Mouse (Mus musculus): ENCODE measurements around the gene Naa35.
"Not testable (repeated sequence)": the region's sequence is repeated elsewhere in the genome, so short reads cannot be mapped to it uniquely, and the experiment has no call there.

Gene Naa35

GRCm38 (mm10) chr13:59580954-59581353 lies 4.1 kb upstream of the Naa35 start:
- DNase-seq = no peak

GRCm38 (mm10) chr13:59584481-59584880 lies 578 bp upstream of the Naa35 start:
- DNase-seq = peak; percentile 70

GRCm38 (mm10) chr13:59585648-59586005 lies 568 bp downstream of the Naa35 start:
- DNase-seq = peak; percentile 59

DNA sequence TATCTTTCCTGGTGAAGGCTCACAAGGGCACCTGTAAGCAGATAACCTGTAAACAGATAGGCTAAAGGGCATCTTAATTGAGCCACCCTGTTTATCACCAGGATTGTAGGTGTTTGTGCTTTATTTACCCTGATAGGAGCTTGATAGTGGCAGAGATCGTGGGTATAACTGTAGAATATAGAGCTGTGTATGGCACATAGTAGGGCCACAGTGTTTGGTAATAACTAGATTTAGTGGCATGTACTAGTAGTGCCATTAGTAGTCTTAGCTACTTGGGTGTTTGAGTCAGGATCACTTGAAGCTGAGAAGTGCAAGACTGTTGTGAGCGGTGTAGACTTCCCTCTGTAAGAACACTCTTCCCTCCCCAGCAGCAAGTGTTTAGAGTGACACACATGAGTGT lies 2.1 kb downstream of the Naa35 start:
- no peak for DNase-seq

DNA sequence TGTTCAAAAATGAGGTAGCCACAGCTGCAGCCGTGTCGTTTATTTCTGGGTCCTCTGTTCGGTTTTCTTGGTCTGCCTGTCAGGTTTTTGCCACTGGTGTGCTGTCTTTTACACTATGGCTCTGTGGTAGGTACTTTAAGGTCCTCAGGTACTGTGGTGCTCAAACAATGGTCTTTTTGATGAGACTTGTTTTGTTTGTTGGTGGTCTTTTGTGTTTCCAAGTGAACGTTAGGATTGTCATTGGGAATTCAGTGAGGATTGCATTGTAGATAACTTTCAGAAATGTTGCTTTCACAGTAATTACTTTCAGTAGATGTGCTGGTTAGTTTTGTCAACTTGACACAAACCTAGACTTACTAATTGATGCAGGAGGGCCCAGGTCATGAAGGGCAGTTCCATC lies 4.6 kb downstream of the Naa35 start:
- no peak for DNase-seq

DNA sequence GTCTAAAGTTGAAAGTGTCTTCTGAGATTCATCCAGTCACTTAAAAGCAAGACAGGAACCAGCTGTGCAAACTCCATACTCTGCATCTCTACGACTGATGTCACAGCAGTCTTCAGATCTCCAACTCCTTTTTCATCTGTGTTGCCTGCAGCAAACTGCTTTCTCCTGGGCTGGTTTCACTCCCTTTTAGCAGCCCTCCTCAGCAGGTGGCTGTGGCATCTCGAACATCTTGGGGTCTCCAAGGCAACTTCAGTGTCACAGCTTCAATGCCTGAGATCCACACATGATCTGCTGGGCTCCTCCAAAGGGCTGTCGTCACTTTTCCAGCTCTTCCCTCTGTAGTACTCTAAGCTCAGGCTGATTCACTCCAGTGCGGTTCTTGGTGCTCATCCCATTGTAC lies 5.6 kb downstream of the Naa35 start:
- no peak for DNase-seq

- DNase-seq = not testable (repeated sequence)
These were observed 7.0 kb downstream of the Naa35 start for GRCm38 (mm10) chr13:59592058-59592457.

- no peak for DNase-seq
These were observed 7.6 kb downstream of the Naa35 start for GRCm38 (mm10) chr13:59592630-59593029.

- DNase-seq = no peak
These were observed 18.0 kb downstream of the Naa35 start for GRCm38 (mm10) chr13:59603096-59603495.

GRCm38 (mm10) chr13:59604511-59604910 lies 19.5 kb downstream of the Naa35 start:
- no peak for DNase-seq

- DNase-seq = no peak
These were observed 20.3 kb downstream of the Naa35 start for GRCm38 (mm10) chr13:59605221-59605922.

DNA sequence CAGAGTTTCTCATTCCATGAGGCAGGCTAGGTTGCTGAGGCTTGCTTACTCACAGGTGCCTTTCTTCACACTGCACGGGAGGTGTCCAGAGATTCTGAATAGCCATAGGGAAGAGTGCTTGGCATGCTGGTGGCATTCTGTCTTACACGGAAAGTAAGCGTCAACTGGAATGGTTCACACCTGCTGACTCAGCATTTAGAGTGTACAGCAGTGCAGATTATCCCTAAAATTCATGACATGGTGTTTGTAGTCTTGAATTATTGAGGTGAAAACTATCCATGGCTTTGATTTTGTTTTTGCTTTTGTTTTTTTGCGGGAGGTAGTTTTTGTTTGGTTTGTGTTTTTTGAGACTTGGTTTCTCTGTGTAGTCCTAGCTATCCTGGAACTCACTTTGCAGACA lies 24.8 kb downstream of the Naa35 start:
- DNase-seq = no peak

DNA sequence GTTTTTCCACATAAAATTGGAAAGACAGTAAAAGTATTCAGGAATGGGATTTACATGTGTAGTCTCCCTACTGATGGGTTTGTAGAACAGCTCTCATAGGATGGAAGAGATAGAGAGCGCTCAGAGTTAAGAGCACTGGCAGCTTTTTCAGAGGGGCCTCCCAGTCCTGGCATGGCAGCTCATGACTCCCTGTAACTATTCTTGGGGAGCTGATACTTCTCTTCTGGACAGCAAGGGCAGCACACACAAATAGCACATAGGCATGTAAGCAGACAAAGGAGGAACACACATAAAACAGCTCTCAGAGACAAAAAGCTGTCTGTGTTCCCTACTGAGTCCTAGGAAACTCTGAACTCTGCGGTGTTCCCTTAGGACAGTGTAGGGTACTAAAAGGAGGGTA lies 25.4 kb downstream of the Naa35 start:
- no peak for DNase-seq

GRCm38 (mm10) chr13:59613868-59614267 lies 28.8 kb downstream of the Naa35 start:
- DNase-seq = no peak

DNA sequence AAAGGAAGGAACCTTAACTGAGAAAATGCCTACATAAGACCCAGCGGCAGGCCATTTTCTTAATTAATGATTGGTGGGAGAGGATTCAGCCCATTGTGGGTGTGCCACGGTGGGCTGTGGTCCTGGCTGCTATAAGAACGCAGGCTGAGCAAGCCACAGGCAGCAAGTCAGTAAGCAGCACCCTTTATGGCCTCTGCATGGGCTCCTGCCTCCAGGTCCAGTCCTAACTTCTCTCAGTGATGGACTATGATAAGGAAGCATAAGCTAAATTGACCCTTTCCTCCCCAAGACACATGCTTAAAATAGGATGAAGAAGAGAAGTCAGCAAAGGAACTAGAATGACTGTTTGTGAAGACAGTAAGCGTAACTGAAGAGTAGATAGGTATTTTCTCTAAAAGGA lies 30.1 kb downstream of the Naa35 start:
- no peak for DNase-seq

GRCm38 (mm10) chr13:59615554-59615953 lies 30.5 kb downstream of the Naa35 start:
- DNase-seq = no peak

- DNase-seq = no peak
These were observed 33.4 kb downstream of the Naa35 start for GRCm38 (mm10) chr13:59618463-59618862.

GRCm38 (mm10) chr13:59621643-59622489 lies 36.8 kb downstream of the Naa35 start:
- no peak for DNase-seq

DNA sequence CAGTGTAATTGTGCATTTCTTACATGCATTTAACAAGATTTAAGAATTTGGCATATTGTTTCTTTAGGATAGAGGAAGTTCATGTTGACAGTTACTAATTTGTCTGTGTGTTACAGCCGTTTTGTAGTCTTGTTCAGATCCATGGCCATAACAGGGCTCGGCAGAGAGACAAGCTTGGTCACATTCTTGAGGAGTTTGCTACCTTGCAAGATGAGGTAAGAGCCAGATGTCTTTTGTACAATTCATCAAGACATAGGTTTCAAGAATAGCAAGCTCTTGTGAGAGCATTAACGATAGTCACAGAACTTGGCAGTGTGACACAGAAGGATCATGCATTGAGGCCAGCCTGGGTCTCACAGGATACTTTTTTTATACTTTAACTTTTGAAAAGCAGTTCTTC lies 39.3 kb downstream of the Naa35 start:
- DNase-seq = no peak

GRCm38 (mm10) chr13:59624903-59625302 lies 39.8 kb downstream of the Naa35 start:
- DNase-seq = no peak

DNA sequence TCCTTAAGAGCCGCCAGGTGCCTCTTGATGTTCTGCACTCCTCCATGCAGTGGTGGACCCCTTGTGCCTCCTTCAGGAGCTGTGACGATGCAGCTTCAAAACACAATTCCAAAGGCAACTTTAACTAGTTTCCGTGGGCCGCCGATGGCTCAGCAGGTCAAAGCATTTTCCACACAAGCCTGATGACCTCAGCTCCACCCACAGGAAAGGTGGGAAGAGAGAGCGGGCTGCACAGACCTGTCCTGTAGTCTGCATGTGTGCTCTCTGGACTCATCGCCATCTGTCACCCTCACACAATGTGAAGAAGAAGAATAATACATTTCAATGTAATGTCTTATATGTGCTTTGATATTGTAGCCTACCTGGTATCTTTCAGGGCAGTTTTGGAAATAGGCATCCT lies 41.7 kb downstream of the Naa35 start:
- DNase-seq = peak; percentile 63

- DNase-seq = no peak
These were observed 49.6 kb downstream of the Naa35 start for GRCm38 (mm10) chr13:59634637-59635036.

GRCm38 (mm10) chr13:59637800-59638199 lies 52.7 kb downstream of the Naa35 start:
- peak; percentile 25 for DNase-seq

GRCm38 (mm10) chr13:59639368-59640177 lies 54.5 kb downstream of the Naa35 start:
- no peak for DNase-seq

All from cerebellum, adult 9-10 months (tissue).